Mouse (Mus musculus) layer of hippocampus, adult 11-12 months (tissue): ENCODE data around the gene Tgfbr3l.

Experiments used
- DNase-seq: peaks from one replicate; pipeline ENCODE4 v3.0.0; 2022; ENCODE audit warnings: low spot score

The Tgfbr3l gene

DNA sequence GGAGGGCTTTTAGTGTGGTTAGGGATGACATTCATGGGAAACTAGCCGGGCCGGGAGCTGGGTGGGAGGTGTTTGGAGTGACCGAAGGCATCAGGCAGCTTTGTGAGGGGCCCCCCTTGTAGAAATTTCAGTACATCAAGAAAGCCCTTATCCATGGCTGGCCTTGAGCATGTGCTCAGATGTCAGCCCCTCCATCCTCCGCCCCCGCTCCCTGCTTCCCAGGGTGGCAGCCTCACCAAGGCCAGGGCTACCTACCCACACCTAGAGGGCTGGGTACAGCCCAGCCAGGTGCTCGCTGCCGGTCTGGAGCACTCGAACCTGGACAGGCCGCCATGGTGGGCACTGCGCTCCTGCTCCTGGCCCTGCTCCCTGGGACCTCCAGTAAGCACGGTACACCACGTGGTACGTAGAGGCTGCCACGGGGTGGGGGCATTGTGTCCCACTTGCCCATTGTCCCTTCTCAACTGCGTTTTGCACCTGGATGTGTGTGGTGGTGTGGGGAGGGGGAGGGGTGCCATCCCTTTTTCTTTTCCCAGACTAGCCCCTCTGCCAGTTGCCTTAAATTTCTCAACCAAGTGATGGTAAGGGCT lies at the start of gene Tgfbr3l:
Tgfbr3l (plus strand) TSS at position 264 of the 590 bp plus-strand sequence.
- no peak for DNase-seq

DNA sequence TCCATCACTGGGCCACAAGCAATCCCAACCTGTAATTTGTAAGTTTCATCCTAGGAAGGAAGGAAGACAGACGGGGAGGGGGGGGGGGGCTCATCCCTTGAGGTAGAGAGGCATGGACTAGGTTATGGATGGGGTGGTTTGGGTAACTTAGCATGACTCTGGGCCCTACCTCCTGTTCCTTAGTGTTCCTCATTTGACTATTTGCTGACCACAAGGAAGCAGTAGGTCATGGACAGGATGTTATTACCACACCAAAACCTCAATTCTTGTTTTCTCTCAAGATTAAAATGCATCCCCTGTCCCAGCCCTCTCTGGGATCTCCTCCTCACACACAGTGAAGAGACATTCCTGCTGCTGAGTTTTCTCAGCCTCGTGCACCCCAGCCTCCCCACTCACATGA lies 46.7 kb upstream of the Tgfbr3l start:
- no peak for DNase-seq

DNA sequence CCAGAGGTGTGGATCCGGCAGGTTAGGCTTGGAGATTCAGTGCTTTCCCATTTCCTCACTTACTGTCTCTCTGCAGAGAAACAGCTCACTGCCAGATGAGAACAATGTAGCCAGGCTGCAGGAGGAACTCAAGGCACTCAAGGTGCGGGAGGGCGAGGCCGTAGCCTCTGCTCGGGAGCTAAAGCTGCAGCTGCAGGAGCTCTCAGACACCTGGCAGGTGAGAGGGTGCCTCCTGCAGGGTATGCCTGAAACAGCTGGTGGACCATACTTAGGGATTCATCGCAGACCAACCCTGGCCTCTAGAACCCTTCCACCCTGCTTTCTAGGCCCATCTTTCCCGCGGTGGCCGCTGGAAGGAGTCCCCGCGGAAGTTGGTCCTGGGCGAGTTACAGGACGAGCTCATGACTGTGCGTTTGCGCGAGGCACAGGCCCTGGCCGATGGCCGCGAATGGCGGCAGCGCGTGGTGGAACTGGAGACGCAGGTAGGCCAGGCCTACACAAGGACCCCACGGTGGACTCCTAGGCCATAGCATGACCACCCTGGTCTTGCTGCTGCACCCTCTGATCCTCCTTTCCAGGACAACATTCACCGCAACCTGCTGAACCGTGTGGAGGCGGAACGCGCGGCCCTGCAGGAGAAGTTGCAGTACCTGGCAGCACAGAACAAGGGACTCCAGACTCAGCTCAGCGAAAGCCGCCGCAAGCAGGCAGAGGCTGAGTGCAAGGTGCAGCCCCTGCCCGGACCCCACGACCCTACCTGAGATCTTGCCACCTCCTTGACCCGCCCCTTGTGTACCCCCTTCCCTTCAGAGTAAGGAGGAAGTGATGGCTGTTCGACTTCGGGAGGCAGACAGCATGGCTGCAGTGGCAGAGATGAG lies 42.5 kb upstream of the Tgfbr3l start:
- DNase-seq = no peak

DNA sequence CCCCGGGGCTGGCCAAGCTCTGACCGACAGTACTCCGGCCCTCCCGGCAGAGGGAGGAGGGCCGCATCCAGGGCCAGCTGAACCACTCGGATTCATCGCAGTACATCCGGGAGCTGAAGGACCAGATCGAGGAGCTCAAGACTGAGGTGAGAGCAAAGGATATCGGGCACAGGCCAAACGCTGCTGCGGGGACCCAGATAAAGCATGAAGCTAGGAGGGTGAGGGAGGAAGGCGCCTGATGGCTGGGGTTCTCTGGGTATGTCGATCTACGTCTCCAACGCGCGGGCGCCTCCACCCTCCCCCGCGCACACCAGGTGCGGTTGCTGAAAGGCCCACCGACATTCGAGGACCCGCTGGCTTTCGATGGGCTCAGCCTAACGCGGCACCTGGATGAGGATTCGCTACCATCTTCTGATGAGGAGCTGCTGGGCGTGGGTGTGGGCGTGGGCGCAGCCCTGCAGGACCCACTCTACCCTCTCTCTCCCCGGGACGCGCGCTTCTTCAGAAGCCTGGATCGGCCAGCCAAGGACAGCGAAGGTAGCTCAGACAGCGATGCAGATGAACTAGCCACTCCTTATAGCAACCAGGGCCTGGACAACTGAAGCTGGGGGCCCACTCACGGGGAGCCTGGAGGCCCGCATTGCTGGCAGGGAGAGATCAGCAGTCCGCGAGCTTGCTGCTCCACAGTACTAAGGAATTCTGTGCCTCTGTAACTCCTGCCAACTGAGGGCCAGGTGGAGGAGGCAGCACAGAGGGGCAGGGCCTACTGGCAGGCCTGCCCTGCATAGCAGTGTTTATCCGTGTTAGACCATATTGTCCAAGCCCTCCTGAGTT lies 41.6 kb upstream of the Tgfbr3l start:
- no peak for DNase-seq

DNA sequence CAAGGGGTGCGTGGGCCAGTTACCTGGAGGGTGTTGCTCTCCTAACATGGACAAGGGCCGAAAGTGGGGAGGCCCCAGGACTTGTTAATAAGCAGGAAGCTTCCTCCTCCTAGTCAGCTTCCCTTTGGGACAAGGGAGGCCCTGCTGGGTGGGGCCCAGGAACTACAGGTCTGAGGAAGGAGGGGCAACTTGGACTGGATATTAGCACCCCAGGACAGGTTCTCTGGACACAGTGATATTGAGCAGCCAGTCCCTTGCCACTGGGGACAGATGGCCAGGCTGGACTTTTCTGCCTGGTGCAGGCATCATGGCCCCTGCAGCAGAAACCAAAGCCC lies 41.0 kb upstream of the Tgfbr3l start:
- DNase-seq = no peak

DNA sequence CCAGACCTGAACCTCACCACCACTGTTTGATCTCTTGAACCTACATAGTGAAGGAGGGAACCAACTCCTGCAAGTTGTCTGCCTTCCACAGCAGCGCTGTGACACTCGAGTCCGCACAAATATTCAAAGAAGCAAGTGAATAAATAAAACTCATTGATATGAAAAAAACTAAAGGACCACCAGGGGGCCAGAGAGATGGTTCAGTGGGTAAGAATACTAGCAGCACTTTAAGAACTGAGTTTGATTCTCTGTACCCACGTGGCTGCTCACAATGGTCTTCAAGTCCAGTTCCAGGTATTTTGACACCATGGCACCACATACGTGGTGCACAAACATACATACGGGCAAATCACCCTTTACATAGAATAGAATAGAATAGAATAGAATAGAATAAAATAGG lies 36.9 kb upstream of the Tgfbr3l start:
- no peak for DNase-seq

DNA sequence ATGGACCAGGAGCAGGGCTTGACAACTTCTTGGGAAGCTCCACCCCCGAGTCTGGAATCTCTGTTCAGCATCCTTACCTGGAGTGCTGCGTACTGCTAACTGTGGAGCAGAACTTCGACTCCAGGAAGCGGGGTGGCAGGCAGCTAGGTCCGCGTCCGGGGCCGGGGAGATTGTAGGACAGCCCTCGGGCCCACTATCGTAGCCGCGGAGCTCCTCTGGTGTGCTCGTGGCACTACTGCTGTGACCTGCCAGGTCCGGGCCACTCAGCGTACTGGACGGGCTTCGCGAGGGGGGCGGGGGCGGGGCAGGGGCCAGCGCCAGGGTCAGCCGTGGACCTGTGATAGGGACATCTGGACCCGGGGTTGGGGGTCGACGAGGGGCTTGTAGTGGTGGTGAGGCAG lies 35.2 kb upstream of the Tgfbr3l start:
- no peak for DNase-seq

DNA sequence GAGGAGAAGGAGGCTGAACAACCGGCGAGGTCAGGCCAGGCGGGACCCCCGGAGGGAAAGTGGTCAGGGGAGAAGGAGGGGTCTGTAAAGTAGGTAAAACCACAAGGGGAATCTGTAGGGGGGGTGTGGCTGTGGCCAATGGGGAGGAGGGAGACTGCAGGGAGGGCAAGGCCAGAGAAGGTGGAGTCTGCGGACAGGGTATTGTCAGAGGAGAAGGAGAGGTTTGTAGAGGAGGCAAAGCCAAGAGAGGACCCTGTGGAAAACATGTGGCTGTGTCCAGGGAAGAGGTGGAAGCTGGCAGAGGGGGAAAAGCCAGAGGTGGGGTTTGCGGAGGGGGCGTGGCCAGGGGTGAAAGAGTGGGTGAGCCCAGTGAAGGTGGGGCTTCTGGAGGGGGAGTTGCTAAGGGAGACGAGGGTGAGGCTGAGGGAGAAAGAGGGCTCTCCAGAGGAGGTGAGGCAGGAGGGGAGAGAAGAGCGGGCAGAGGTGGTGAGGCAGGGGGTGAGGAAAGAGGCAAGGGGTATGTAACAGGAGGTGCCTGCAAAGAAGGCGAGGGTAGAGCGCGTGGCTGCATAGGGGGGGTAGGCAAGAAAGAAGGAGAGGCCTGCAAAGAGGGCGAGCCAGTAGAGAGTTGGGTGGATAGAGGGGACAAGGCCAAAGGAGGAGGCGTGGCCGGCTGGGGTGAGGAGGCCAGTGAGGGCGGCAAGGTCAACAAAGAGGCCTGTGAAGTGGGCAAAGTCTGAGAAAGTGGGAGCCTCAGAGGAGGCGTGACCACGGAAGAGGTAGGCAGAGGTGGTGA lies 34.6 kb upstream of the Tgfbr3l start:
- no peak for DNase-seq

DNA sequence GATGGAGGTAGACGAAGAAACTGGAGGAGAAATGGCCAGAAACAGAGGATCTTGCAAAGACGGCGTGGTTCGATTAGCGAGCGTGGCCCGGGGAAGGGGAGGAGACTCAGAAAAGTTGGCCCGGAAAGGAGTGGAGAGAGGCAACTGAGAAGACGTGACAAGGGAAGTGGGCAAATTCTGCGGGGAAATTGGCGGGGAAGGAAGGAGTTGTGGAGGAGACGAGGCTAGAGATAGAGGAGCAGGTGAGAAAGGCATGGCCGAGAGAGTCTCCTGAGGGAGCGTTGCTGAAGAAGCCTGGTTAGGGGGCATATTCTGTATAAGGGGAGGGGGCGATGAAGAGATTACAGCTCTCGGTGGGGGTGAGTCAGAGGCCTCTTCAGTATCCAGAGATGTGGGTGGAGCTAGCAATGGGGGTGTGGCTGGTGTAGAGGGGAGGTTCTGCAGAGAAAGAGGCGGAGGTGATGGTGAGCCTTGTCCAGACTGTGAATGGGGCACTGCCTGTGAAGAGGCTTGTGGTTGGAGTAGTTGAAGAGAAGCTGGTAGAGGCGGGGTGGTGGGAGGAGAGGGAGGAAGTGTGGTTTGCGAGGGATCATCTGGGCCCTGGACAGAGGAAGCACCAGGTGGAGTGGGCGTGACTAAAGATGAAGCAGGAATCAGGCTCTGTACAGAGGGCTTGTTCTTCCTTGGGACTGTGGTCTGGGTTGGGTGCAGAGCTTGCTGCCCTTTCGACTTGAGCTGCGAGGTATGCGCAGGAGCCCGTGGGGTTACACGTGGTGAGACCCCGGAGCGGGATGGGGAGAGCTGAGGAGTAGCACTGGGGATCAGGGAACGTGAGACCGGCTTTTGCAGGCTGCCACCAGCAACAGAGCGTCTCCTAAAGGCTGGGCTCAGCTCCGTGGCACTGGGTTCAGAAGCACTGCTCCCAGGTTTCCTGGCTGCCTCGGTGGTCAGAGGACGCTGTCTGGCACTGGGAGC lies 33.7 kb upstream of the Tgfbr3l start:
- DNase-seq = no peak

DNA sequence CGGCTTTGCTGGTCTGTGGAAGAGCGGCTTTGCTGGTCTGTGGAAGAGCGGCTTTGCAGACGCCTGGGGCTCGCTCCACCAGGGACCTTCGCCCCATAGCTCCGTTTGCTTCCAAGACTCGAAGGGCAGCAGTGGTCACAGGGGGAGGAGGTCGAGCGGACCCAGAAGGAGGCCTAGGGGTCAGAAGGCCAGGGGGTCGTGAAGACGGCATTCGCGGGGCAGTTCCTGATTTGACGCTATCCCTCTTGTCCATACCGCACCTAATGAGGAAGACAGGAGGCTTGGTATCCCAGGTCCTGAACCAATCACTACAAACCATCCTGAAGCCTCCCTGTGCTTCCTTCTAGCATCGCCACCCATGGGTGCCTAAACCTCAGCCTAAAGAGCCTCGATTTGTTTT lies 31.7 kb upstream of the Tgfbr3l start:
- no peak for DNase-seq

DNA sequence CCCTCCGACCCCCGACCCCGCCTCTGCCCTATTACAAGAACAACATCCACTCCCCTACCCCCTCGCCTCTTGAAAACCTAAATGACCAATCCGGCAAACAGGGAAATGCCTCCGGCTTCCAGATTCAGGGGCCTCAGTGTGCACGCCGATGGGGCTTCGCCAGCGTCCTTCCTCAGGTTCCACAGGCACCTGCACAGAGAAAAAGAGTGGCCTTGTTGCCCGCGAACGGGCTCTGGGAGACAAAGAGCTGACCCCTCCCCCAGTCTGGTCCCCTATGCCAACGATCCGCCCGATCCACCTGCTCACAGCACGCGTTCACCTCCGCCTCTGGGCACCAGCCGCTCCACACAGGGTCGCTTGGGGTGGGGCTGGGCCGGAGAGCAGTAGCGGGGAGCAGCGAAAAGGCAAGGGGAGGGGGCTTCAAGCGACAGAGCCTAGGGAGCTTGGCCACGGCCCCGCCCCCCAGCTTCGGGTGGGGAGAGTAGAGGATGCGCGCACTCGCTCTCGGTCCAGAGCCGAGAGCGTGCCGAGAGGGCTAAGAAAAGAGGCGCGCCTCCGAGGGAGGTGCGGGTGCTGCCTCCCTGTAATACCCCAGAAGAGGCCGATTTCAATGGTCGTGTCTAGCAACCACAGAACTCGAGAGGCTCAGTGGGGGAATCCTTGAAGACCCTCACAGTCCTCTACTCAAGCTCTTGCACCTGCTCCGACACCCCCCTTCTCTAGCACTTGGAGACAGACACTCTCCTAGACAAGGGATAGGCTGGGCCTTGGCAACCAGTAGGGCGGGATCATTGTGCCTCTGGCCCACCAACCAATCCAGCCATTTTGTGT lies 31.0 kb upstream of the Tgfbr3l start, which contains the start of gene Prr36:
Prr36 (minus strand) TSS at position 669 of the 831 bp plus-strand sequence.
- DNase-seq = no peak

DNA sequence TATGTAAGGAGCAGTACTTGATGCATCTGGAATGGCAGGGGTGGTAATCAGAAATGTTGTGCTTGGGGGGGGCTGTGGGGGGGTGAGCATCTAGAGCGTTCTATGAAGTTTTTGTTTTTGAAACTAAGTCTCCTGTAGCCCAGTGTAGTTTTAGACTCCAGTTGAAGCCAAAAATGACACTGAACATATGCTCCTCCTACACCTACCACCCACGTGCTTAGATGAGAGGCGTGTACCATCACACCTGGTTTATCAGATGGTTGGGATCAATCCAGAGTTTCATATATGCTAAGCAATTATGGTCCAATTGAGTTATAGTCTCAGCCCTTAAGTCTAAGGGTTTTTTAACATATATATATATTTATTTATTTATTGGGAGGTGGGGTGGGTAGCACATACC lies 28.4 kb upstream of the Tgfbr3l start:
- no peak for DNase-seq

DNA sequence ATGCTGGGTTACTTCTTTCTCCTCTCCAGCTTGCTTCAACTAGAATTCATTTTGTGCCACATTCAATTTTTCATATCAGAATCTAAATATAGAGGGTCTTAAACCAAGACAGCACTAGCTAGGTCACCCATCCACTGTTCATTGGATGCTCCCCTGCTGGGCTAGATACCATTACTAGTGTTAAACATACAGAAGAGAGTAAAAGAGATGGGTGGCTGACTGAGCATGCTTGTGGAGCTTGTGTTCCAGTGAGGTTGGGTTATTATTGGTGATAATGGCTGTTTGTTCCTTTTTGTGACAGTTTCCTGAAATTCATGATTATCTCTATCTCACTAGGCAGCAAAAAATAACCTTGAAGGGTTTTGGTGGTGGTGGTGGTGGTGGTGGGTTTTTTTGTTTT lies 26.0 kb upstream of the Tgfbr3l start:
- no peak for DNase-seq

DNA sequence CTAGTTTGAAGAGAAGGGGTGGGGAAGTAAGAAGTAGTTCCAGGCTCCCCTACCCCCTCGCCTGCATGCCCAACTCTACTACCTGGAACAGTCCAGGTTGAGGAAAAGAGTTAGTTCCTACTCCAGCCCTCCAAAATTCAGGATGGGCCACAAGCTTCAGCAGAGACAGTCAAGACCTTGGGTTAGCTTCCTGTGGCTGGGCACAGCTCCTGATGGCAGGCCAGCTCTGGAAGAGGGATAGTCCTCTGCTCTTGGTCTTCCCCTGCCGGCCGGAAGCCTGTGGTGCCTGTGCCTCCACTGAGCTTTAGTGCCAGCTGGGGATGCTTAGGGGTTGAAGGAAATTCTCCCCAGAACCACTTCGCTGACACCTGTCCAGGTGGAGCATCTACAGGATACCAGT lies 21.7 kb upstream of the Tgfbr3l start:
- DNase-seq = no peak

DNA sequence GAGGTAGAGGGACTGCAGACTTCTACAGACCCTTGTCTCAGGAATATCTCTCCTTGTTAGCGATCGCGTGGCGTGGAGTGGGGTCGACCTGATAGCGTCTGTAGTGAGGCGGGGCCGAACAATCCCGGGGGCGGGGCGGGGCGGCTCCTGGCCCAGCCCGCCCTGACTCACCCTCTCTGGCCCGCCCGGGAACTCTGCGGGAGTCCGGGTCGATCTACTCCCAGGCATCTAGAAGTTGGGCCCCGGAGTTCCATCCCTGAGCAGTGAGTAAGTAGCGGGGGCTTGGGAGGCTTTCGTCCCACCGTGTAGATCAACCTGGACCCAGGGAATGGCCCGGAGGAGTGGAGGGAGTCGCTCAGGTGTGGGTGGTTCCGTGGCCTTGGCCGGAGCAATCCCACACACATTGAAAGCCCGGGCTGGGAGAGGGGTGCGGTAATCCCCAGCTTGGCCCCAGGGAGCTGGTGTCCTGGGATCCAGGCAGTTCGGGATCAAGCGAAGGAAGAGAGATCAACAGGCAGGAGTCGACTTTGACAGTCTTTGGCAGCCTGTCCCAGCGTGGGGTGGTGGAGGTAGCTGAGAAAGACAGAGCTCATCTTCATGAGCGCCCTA lies 21.2 kb upstream of the Tgfbr3l start, which contains the start of gene Lrrc8e:
Lrrc8e (plus strand) TSS at position 89 of the 609 bp plus-strand sequence.
- DNase-seq = no peak

DNA sequence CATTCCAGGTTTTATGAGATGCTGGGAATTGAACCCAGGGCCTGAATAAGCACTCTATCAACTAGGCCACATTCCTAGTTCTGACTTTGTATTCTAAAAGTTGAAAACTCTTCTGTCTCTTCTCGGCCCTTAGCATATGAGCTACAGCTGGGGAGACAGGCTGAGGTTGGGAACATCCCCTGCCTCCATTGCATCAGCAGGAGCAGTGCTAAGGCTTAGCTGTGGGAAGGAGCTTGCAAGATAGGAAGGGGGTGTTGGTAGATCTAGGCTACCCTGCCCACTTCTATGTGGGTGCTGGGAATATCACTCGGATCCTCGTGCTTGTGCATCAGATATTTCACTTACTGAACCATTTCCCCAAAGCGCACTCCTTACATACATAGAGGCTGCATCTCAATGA lies 20.1 kb upstream of the Tgfbr3l start:
- no peak for DNase-seq

DNA sequence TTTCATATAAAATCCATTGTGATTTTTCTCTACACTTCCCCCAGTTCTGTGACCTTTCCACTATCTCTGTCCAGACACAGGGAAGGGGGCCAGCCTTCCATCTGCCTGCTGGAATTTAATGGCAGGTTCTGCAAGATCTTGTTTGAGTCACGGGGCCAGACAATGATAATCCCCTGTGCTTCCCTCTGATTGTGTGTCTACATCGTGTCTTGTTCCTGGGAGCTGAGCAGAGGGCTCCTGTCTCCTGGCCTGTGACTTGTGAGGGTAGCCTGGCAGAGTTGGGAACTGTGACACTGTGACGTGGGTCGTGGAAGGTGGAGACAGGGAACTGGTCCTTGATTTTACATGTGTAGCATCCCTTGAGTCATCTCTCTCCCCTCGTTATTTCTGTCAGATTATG lies 18.2 kb upstream of the Tgfbr3l start:
- DNase-seq = no peak

DNA sequence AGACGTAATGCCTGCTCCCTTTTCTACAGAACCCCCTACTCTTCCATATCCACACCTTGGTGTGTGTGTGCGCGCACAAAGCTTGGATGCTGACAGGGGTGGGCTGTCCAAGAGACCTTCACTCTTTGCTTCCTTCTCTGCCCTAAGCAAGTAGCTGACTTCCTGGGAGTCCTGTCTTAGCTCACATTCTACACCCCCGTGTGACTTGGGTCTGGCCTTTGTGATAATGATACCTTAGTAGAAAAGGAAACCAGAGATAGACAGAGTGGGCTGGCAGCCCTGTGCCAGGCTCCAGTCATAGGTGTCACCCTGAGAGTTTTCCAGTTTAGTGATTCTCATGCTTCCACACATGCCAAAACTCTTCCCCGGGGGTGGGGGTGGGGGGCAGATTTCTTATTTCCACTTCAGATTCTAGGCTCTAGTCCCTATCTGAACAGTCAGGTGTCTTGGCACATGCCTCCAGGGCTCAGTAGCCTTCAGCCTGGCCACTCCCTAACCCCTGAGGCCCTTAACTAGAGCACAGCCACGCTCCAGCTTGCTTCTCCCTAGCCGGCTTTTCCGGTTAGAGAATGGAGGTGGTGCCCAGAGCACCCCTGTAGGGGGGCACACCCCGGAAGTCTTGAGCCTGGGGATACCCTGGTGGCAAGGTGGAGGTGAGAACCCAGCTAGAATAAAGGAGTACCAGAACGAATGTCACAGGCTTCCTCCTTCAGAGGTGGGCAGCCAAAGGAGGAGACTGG lies 17.2 kb upstream of the Tgfbr3l start:
- DNase-seq = no peak
